Mouse (Mus musculus): ENCODE measurements at regions not wholly inside any gene's neighbourhood (a gene's known extent, or its start where the extent isn't known, plus 50 kb on each side); places are given as distances from the start of the nearest gene placed in this dataset.
"Not testable (repeated sequence)": the region's sequence is repeated elsewhere in the genome, so short reads cannot be mapped to it uniquely, and the experiment has no call there.

DNA sequence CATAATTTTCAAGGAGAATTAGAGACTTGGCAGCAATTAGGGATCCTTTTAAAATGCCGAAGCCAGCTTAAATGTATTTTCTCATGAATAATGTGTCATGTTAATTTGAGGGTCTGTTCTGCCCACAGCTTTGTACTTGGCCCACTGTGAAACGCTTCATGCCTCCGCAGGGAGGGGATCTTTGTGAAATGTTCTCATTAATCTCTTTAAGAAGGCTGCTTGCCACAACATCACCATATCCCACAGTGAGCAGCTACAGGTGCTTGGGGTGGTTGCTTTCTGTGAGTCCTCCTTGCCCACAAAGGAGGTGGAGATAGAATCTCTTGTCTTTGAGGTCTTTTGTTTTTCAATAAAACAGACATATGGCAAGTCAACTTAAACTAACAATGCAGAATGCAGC lies 159.3 kb upstream of the Got2 start:
- ATAC-seq (ENCODE audit: insufficient number of reproducible peaks, insufficient read depth, low FRiP score, low TSS enrichment, low read depth), result no peak
- H3K4me3 ChIP-seq (replicated peaks), result no peak overlapping the region
- no peak overlapping the region for H3K4me2 ChIP-seq
- H3K27me3 ChIP-seq, result no peaks in the 10 kb centered on the region
- WGBS, result 66% methylated on average over 3 of the region's 3 CpGs
- no peaks in the 10 kb centered on the region for H3K9me3 ChIP-seq
- no peak overlapping the region for H3K27ac ChIP-seq
- H3K9ac ChIP-seq (replicated peaks), result no peak overlapping the region
- no peaks in the 10 kb centered on the region for H3K36me3 ChIP-seq
- 0 out of 2 replicates have a peak, but pooled peaks cover under 1% of the 10 kb centered on the region for H3K4me1 ChIP-seq (replicated peaks)

DNA sequence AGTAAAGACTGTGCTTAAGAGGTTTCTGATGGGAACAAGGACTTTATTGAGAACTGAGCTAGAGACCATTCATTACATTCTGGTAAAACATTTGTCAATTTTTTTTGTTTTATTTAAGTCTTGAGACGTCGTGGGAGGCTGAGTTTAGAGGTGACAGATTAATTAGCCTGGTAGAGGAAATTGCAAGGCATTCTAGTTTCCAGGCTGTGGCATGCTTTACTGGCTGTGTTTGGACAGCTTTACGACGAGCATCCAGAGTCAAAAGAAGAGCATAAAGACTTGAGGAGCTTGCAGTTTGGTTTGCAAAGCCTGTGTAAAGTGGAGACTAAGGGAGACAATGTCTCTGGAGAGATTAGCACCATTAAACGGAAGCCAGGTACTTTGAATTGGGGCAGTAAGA lies 154.0 kb upstream of the Got2 start:
- Histone ChIP-seq H3K9ac (replicated peaks) (no peak overlapping the region), H3K4me1 (replicated peaks) (peaks cover 15% of the 10 kb centered on the region; the same call in 1 of the 2 replicates), H3K36me3 (no peaks in the 10 kb centered on the region), H3K27me3 (no peaks in the 10 kb centered on the region), H3K4me3 (replicated peaks) (no peak overlapping the region), H3K27ac (no peak overlapping the region), H3K9me3 (no peaks in the 10 kb centered on the region), H3K4me2 (no peak overlapping the region)
- WGBS, result 5% methylated on average over 5 of the region's 5 CpGs
- peak; percentile 52; the same call in 1 of the 2 replicates for ATAC-seq (ENCODE audit: insufficient number of reproducible peaks, insufficient read depth, low FRiP score, low TSS enrichment, low read depth)

DNA sequence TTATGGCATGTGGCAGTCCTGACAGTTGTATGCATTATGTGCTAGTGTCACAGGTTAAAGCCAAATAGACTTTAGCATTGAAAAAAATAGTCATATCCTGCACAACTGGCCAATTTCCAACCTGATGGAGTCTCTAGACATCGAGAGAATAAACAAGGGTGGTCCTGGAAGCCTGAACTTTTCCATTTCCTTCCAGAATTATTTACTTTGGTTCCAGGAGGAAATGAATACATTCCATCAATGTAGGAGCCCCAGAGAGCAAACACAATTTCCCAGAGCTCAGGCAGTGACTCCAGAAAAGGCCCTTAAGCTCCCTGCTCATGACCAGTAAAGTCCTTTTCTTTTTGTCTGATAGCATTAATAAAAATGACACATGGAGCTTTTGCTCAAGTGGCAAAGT lies 151.9 kb upstream of the Got2 start:
- Histone ChIP-seq H3K4me2 (no peak overlapping the region), H3K36me3 (no peaks in the 10 kb centered on the region), H3K9me3 (no peaks in the 10 kb centered on the region), H3K4me3 (replicated peaks) (no peak overlapping the region), H3K9ac (replicated peaks) (no peak overlapping the region), H3K27ac (peak overlapping the region; percentile 45; the same call in 1 of the 2 replicates), H3K27me3 (no peaks in the 10 kb centered on the region), H3K4me1 (replicated peaks) (peaks cover 15% of the 10 kb centered on the region; the same call in 1 of the 2 replicates)
- 27% methylated on average over 1 of the region's 1 CpGs for WGBS
- no peak for ATAC-seq (ENCODE audit: insufficient number of reproducible peaks, insufficient read depth, low FRiP score, low TSS enrichment, low read depth)

DNA sequence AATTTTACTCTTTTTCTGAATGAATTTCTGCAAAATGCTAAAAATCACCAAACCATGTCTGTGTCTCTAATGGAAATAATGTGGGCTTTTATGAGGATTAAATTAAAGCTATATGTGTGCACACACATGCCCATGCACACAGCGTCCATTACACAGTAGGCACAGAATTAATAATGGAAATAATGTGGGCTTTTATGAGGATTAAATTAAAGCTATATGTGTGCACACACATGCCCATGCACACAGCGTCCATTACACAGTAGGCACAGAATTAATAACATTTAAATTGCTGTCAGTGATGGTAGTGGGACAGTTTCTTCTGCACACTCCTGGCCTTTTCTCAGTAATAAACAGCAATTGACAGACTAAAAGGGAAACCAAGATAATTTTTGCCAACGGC lies 130.4 kb upstream of the Got2 start:
- not testable (repeated sequence) for H3K36me3 ChIP-seq; H3K4me1 ChIP-seq (replicated peaks); H3K4me2 ChIP-seq; H3K9me3 ChIP-seq; H3K9ac ChIP-seq (replicated peaks); H3K4me3 ChIP-seq (replicated peaks); ATAC-seq (ENCODE audit: insufficient number of reproducible peaks, insufficient read depth, low FRiP score, low TSS enrichment, low read depth); H3K27ac ChIP-seq; H3K27me3 ChIP-seq
- WGBS, result 57% methylated on average over 3 of the region's 3 CpGs

DNA sequence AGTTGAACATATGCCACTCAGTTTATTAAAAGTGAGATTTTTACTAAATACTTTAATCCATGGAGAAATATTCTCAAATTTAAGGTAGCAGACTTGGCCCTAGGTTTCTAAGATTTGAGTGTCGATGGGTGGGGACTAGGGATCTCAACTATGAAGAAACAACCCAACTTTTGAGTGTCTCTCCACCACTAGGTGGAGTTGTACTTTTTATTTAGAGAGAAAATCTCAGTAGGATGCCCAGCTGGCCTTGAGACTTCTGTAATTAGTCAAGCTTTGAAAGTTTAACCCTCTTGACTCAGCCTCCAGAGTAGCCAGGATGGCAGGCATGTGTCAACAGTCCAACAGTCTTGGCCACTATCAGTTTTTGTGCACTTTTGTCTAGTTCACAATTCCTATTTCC lies 123.7 kb upstream of the Got2 start:
- ATAC-seq (ENCODE audit: insufficient number of reproducible peaks, insufficient read depth, low FRiP score, low TSS enrichment, low read depth), result no peak
- H3K36me3 ChIP-seq, result no peaks in the 10 kb centered on the region
- H3K4me1 ChIP-seq (replicated peaks), result no peaks in the 10 kb centered on the region
- no peak overlapping the region for H3K4me3 ChIP-seq (replicated peaks)
- H3K27me3 ChIP-seq, result no peaks in the 10 kb centered on the region
- no peaks in the 10 kb centered on the region for H3K9me3 ChIP-seq
- no peak overlapping the region for H3K9ac ChIP-seq (replicated peaks)
- H3K4me2 ChIP-seq, result no peak overlapping the region
- WGBS, result 83% methylated on average over 1 of the region's 1 CpGs
- no peak overlapping the region for H3K27ac ChIP-seq

DNA sequence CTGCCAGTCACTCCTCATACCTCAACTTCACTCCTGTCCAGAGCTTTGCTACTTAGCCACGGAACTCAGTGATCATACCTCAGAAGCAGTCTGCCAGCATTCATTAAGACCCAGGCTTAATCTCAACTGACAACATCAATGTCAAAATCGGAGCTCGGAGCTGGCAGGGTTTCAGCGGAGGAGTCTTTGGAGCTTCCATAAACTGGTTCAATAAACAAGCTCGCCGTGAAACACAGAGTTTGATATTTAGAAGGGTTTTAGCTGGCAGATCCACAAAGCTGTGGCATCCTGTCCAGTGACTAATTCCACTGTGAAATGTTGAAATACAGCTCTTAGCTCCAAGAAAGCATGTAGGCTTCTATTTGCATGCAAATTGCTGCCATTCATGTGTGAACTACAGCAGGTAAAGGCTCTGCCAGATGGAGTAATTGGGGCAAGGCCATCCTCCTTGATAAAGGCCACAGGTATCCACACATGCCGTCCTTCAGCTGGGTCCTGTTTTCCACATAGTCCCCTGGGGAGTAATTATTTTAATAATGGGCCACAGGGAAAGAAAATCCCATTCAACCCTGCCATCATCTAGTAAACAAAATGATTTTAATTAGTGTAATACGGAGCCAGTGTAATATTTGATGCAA lies 103.6 kb upstream of the Got2 start:
- ATAC-seq (ENCODE audit: insufficient number of reproducible peaks, insufficient read depth, low FRiP score, low TSS enrichment, low read depth), result no peak
- no peak overlapping the region for H3K4me3 ChIP-seq (replicated peaks)
- H3K9ac ChIP-seq (replicated peaks), result no peak overlapping the region
- 78% methylated on average over 8 of the region's 8 CpGs for WGBS
- H3K27me3 ChIP-seq, result peaks cover 6% of the 10 kb centered on the region; the same call in 1 of the 2 replicates
- H3K4me1 ChIP-seq (replicated peaks), result no peaks in the 10 kb centered on the region
- no peaks in the 10 kb centered on the region for H3K9me3 ChIP-seq
- no peak overlapping the region for H3K4me2 ChIP-seq
- H3K36me3 ChIP-seq, result no peaks in the 10 kb centered on the region
- H3K27ac ChIP-seq, result no peak overlapping the region

DNA sequence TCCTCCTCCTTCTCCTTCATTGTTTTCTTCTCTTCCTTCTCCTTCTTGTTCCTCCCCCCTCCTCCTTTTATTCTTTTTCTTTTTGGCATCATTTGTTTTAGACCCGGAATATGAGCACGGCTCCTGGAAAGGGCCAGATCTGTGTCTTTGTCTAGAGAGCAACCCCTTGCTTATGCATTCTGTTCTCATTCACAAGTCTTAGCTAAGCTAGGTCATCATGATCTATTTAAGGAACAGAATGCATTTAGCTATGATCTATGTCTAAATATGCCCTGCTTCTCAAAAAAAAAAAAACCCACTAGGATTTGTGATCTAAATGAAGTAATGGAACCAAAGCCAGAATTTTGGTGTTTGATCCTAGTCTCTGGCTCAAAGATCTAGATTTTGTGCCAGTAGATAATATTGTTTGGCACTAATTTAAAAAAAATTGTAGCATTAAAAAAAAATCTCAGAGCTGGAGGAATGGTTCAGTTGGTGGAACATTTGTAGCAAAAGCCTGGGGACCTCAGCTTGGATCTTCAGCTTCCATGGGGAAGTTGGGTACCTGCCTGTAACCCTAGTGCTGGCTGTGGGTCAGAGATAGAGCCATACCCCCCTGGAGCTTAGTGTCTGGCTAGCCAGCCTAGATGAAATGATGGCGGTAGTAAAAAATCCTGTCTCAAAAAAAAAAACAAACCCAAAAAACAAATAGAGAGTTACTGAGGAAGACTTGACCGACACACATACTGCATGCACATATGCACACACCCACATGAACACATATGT lies 100.5 kb upstream of the Got2 start:
- no peak overlapping the region for H3K27ac ChIP-seq
- no peak overlapping the region for H3K9ac ChIP-seq (replicated peaks)
- H3K4me2 ChIP-seq, result no peak overlapping the region
- H3K27me3 ChIP-seq, result peaks cover 6% of the 10 kb centered on the region; the same call in 1 of the 2 replicates
- no peaks in the 10 kb centered on the region for H3K9me3 ChIP-seq
- 93% methylated on average over 4 of the region's 4 CpGs for WGBS
- ATAC-seq (ENCODE audit: insufficient number of reproducible peaks, insufficient read depth, low FRiP score, low TSS enrichment, low read depth), result no peak
- no peaks in the 10 kb centered on the region for H3K36me3 ChIP-seq
- no peaks in the 10 kb centered on the region for H3K4me1 ChIP-seq (replicated peaks)
- H3K4me3 ChIP-seq (replicated peaks), result no peak overlapping the region

DNA sequence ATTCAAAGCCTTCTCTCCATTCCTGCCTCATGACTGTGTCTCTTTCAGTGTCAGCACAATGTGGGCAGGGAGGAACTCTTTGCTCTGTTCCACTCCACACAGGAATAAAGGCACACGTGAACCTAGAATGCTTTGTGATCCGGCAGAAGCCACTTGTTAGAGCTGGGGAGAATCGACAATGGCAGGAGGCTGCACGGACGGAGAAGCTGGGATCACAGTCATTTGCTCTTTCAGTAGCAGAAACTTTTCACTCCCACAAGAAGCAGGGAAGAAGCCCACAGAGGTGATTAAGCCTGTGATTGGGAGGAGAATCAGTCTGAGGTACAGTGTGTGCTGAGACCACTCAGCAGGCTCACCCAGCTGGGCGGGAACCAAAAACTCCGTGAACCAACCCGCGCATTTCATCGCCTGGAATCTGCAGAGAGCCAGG lies 98.7 kb upstream of the Got2 start:
- no peak overlapping the region for H3K27ac ChIP-seq
- peaks cover 6% of the 10 kb centered on the region; the same call in 1 of the 2 replicates for H3K27me3 ChIP-seq
- no peaks in the 10 kb centered on the region for H3K36me3 ChIP-seq
- H3K9me3 ChIP-seq, result no peaks in the 10 kb centered on the region
- no peak overlapping the region for H3K9ac ChIP-seq (replicated peaks)
- H3K4me2 ChIP-seq, result peak overlapping the region; percentile 19; the same call in 1 of the 2 replicates
- no peak for ATAC-seq (ENCODE audit: insufficient number of reproducible peaks, insufficient read depth, low FRiP score, low TSS enrichment, low read depth)
- no peaks in the 10 kb centered on the region for H3K4me1 ChIP-seq (replicated peaks)
- no peak overlapping the region; the same call in 1 of the 2 replicates for H3K4me3 ChIP-seq (replicated peaks)
- WGBS, result 27% methylated on average over 10 of the region's 10 CpGs

DNA sequence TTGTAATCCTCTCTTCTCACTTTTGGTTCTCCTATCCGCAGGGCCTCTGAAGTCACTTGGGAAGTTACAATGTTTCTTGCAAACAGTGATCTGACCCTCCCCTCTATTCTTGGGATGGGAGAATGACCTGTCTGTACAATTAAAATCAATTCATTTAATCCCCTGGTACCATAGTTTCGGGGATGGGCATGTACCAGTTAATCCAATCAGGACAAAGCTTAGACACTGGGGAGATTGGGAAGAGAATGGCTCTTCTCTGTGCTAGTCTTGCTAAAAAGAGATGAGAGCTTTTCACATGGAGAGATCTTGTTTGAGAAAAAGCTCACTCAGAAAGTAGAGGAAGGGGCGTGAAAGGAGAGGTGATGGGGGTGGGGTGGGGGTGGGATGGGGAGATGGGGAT lies 98.1 kb upstream of the Got2 start:
- ATAC-seq (ENCODE audit: insufficient number of reproducible peaks, insufficient read depth, low FRiP score, low TSS enrichment, low read depth), result no peak
- Histone ChIP-seq H3K36me3 (no peaks in the 10 kb centered on the region), H3K27me3 (peaks cover 6% of the 10 kb centered on the region; the same call in 1 of the 2 replicates), H3K4me3 (replicated peaks) (no peak overlapping the region), H3K4me2 (no peak overlapping the region), H3K27ac (no peak overlapping the region), H3K4me1 (replicated peaks) (no peaks in the 10 kb centered on the region), H3K9ac (replicated peaks) (no peak overlapping the region), H3K9me3 (no peaks in the 10 kb centered on the region)
- WGBS, result 76% methylated on average over 3 of the region's 3 CpGs

DNA sequence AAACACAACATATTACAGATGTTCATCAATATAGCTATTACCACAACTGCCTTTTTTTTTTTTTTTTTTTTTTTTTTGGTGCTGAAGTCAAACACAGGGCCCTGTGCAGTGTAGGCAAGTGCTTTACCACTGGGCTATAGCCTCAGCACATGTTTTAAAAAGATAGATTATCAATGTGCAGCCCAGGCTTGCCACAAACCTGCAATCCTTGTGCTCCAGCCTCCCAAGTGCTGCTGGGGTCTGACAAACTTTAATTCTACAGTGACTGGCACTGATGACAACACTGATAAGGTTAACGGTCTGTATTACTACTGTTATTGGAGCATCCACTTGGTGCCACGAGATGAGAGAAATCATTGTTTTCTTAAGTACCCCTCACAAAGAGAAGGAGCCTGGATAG lies 95.3 kb upstream of the Got2 start:
- no peak overlapping the region for H3K4me3 ChIP-seq (replicated peaks)
- no peaks in the 10 kb centered on the region for H3K4me1 ChIP-seq (replicated peaks)
- no peak for ATAC-seq (ENCODE audit: insufficient number of reproducible peaks, insufficient read depth, low FRiP score, low TSS enrichment, low read depth)
- 71% methylated on average over 2 of the region's 2 CpGs for WGBS
- no peak overlapping the region for H3K4me2 ChIP-seq
- H3K9ac ChIP-seq (replicated peaks), result no peak overlapping the region
- no peaks in the 10 kb centered on the region for H3K36me3 ChIP-seq
- H3K9me3 ChIP-seq, result no peaks in the 10 kb centered on the region
- H3K27ac ChIP-seq, result no peak overlapping the region
- H3K27me3 ChIP-seq, result peaks cover 6% of the 10 kb centered on the region; the same call in 1 of the 2 replicates

DNA sequence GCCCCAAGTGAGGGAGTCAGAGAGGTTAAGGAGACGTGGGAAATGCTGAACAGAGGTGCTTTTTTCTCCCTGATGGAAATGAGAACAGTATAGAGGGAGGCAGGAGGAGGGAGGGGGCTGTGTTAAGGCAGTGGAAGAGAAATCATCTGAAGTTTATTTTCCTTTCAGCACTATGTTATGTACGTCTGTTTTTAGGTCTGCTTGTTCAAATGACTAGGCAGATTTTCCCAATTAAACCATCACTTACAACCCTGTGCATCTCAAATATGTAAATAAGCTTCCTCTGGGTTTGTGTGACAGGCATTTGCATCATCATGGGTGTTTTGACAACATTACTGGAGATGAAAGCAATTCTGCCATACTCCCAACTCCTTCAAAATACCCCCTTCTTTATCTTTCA lies 92.1 kb upstream of the Got2 start:
- Histone ChIP-seq H3K4me3 (replicated peaks) (no peak overlapping the region), H3K27ac (no peak overlapping the region), H3K36me3 (no peaks in the 10 kb centered on the region), H3K27me3 (no peaks in the 10 kb centered on the region; the same call in 1 of the 2 replicates), H3K9ac (replicated peaks) (no peak overlapping the region), H3K4me2 (no peak overlapping the region), H3K4me1 (replicated peaks) (no peaks in the 10 kb centered on the region), H3K9me3 (no peaks in the 10 kb centered on the region)
- 42% methylated on average over 2 of the region's 2 CpGs for WGBS
- no peak for ATAC-seq (ENCODE audit: insufficient number of reproducible peaks, insufficient read depth, low FRiP score, low TSS enrichment, low read depth)
